Mouse (Mus musculus) urinary bladder, adult 18-20 months (tissue): ENCODE measurements at regions not wholly inside any gene's neighbourhood (a gene's known extent, or its start where the extent isn't known, plus 50 kb on each side); places are given as distances from the start of the nearest gene placed in this dataset.

Experiments
- DNase-seq, 2 experiments: peaks; one replicate each; pipeline ENCODE4 v3.0.0; 2022; ENCODE audit warnings: low spot score in 2 of 2, mixed read lengths in 2 of 2

- DNase-seq, result no peak
Observed at GRCm38 (mm10) chr6:143484941-143485340, 317.9 kb downstream of the Etnk1 start.

- no peak for DNase-seq
Observed at GRCm38 (mm10) chr6:143487003-143487402, 320.0 kb downstream of the Etnk1 start.

GRCm38 (mm10) chr6:143490019-143490418 is 323.0 kb downstream of the Etnk1 start:
- no peak for DNase-seq

GRCm38 (mm10) chr6:143491380-143491779 is 324.4 kb downstream of the Etnk1 start:
- no peak for DNase-seq

GRCm38 (mm10) chr6:143493543-143493942 is 326.5 kb downstream of the Etnk1 start:
- no peak for DNase-seq

- DNase-seq, result no peak
Observed at GRCm38 (mm10) chr6:143494341-143494740, 327.3 kb downstream of the Etnk1 start.

- DNase-seq, result no peak
Observed at GRCm38 (mm10) chr6:143494886-143495285, 327.9 kb downstream of the Etnk1 start.

GRCm38 (mm10) chr6:143498764-143499163 is 331.7 kb downstream of the Etnk1 start:
- no peak for DNase-seq

GRCm38 (mm10) chr6:143499259-143500043 is 332.4 kb downstream of the Etnk1 start:
- DNase-seq, result no peak

GRCm38 (mm10) chr6:143502803-143503202 is 335.8 kb downstream of the Etnk1 start:
- no peak for DNase-seq

- DNase-seq, result no peak
Observed at GRCm38 (mm10) chr6:143503953-143504352, 336.9 kb downstream of the Etnk1 start.

- DNase-seq, result no peak
Observed at GRCm38 (mm10) chr6:143513459-143513858, 346.4 kb downstream of the Etnk1 start.

- DNase-seq, result no peak
Observed at GRCm38 (mm10) chr6:143515137-143515536, 348.1 kb downstream of the Etnk1 start.

- no peak for DNase-seq
Observed at GRCm38 (mm10) chr6:143516746-143517145, 349.7 kb downstream of the Etnk1 start.

GRCm38 (mm10) chr6:143518476-143518875 is 351.5 kb downstream of the Etnk1 start:
- no peak for DNase-seq

GRCm38 (mm10) chr6:143519668-143520067 is 352.6 kb downstream of the Etnk1 start:
- no peak for DNase-seq

- no peak for DNase-seq
Observed at GRCm38 (mm10) chr6:143525092-143525491, 358.1 kb downstream of the Etnk1 start.

GRCm38 (mm10) chr6:143528898-143529297 is 361.9 kb downstream of the Etnk1 start:
- no peak for DNase-seq

GRCm38 (mm10) chr6:143530372-143531224 is 363.6 kb downstream of the Etnk1 start:
- no peak for DNase-seq

GRCm38 (mm10) chr6:143531477-143531876 is 364.5 kb downstream of the Etnk1 start:
- DNase-seq, result no peak

- no peak for DNase-seq
Observed at GRCm38 (mm10) chr6:143532380-143532779, 365.4 kb downstream of the Etnk1 start.

GRCm38 (mm10) chr6:143535265-143535664 is 368.2 kb downstream of the Etnk1 start:
- no peak for DNase-seq

GRCm38 (mm10) chr6:143535726-143536125 is 368.7 kb downstream of the Etnk1 start:
- no peak for DNase-seq
